Mouse (Mus musculus) adrenal gland, postnatal 36 days (tissue): Measurements from ENCODE around the gene Rai14. TPM values are rescaled to one million over a fixed set of nuclear protein-coding genes. Genes with fewer than 3 reads are reported as not detected.
A peak's percentile ranks its signal among the peaks of the same experiment; 100 is the strongest.

Experiments used
- DNase-seq, 2 experiments: peaks; one replicate each; pipeline ENCODE4 v3.0.0; 2021; ENCODE audit warnings: mixed read lengths in 1 of 2
- total RNA-seq, 2 experiments: library from RNA; stranded (reverse); gene quantifications; 2 replicates each; pipeline ENCODE4 v1.2.3; 2021

The Rai14 gene
- total RNA-seq, 2 experiments from 2014 or later, result 25.9 to 32.3 TPM

DNA sequence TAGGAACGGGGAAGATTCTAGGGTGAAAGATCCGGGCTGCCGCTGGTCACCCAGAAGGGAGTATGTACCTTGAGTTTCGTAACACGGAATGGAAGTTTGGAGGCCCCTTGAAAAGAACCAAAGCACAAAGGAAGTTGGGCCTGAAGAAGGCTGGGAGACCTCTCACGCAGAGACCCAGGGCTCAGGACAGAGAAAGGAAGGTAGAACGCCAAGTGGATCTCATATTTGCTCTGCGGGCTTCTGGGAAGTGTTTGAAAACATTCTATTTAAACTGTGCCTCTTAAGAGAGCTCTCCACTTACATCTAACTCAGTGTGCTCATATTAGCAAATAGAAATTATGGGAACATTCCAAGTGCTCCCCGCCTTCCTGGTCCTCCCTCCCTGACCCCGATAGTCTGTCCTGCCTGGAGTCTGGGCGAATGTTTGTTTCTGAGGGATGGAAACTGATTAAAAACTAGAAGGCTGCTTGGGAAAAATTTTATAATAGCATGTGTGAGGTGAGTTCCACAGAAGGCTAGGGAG is 6.9 kb upstream of the Rai14 start:
- no peak for DNase-seq

GRCm38 (mm10) chr15:10720671-10721070 is 6.2 kb upstream of the Rai14 start:
- DNase-seq, result no peak

GRCm38 (mm10) chr15:10720188-10720587 is 5.8 kb upstream of the Rai14 start:
- DNase-seq, result no peak

GRCm38 (mm10) chr15:10719511-10719910 is 5.1 kb upstream of the Rai14 start:
- no peak for DNase-seq

DNA sequence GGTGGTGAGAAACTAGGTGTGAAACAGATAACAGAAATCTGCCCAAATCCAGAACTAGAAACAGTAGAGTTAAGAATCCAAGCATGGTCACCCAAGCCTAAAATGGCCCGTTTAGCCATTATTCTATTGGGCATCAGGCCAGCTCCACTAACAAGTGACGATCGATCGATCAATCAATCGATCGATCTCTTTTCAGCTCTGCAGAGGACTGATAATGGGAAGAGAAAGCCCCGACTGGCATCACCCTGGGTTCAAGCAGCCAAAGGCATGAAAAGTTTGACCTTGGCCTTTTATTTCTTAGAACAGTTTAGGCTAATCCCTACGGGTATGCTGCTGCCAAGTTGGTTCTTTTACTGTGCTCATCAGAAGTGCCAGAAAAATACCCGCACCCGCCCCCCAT is 4.3 kb upstream of the Rai14 start:
- peak in 1 of 2 experiments; percentile 31 for DNase-seq

DNA sequence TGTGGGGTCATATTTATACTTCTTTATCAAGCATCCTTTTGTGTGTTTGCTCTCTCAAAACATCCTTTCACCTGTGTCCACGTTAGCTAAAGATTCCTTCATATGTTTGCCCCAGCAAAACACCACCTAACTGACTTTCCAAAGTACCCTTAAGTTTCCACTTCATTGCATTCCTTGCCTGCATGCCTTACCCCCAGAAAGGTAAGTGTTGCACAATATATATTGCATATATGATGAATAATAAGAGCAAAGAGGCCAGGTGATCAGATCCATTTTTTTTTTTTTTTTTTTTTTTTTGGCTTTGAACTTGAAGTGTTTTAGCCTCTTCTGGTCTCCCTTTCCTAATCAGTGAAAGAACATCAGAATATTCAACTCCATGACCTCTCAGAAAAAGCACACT is 2.9 kb upstream of the Rai14 start:
- DNase-seq, result no peak

DNA sequence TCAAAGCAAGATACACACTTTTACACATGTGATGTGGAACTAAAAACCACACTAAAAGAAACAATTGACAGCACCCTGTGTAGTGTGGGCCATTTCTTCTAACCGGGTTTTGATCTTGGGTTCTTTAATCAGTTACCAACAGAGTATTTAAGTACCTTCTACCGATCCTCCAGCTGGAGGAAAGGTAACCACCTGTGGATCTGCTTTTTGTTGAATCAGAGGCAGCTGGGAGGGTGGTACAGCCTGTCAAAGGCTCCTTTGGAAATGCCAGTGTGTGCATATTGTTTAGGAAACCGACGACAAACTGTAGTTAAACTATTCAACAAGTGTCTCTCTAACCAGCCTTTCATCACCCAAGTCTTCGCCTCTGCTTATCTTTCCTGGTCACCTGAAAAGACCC is 1.5 kb upstream of the Rai14 start:
- DNase-seq, result no peak

GRCm38 (mm10) chr15:10715139-10715505 is 698 bp upstream of the Rai14 start:
- DNase-seq, result peak; percentile 57 to 67

GRCm38 (mm10) chr15:10713626-10714316 is 653 bp downstream of the Rai14 start:
- DNase-seq, result peak; percentile 17 to 41

- no peak for DNase-seq
These were observed 1.2 kb downstream of the Rai14 start for GRCm38 (mm10) chr15:10713181-10713625.

GRCm38 (mm10) chr15:10712288-10712687 is 2.1 kb downstream of the Rai14 start:
- DNase-seq, result no peak

- DNase-seq, result no peak
These were observed 3.2 kb downstream of the Rai14 start for GRCm38 (mm10) chr15:10711231-10711630.

GRCm38 (mm10) chr15:10708591-10709272 is 5.7 kb downstream of the Rai14 start:
- DNase-seq, result no peak

DNA sequence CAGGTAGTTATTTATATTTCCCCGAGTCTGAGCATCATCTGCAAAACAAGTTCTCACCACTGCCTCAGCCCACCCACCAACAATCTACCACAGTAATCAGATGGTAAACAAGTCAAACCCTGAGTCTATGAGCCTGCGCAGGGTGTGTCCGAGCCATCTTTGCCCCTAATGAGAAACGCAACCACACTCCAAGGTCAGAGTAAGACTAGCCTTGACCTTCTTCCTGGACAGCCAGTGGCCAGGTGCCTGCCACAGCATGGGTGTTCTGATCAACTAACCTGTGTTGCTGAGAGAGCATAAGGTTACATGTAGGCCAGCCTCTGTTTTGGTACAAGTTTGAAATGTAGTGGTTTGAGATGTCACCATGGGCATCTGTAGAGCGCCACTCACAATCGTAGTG is 7.3 kb downstream of the Rai14 start:
- DNase-seq, result no peak

DNA sequence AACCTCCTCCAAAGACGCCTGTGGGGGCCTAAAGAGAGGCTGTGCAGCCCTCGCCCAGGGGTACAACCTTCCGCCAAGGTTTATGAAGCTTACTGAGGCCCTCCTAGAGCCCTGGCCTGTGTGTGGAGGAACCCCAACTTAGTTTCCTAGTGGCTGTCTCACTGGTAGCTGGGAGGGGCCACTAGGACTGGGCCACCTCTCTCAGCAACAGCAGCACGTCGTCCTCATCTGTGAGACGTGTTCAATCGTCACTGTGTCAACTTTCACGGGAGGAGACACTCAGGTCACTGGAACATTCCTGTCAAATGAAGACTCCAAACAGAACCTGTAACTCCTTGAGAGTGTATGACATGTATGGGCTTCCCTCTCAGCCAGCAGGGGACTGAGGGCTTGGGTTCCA is 8.0 kb downstream of the Rai14 start:
- DNase-seq, result no peak

DNA sequence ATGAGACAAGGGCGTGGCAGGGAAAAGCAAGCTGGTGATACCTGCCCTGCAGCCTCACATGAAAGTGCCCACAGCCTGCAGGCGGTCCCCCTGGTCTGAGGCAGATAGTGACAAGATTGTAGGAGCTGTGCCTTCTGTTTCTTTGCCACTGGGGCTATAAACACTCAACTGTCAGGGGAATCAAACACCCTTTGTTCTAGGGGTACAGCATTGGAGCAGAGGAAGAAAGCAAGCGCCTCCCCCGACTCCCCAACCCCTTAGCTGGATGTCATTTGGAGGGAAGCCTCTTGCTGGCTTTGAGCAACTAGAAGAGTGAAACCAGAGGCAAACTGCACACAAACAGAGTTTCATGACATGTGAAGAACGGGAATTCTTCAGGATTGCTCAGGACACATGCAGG is 8.7 kb downstream of the Rai14 start:
- no peak for DNase-seq

DNA sequence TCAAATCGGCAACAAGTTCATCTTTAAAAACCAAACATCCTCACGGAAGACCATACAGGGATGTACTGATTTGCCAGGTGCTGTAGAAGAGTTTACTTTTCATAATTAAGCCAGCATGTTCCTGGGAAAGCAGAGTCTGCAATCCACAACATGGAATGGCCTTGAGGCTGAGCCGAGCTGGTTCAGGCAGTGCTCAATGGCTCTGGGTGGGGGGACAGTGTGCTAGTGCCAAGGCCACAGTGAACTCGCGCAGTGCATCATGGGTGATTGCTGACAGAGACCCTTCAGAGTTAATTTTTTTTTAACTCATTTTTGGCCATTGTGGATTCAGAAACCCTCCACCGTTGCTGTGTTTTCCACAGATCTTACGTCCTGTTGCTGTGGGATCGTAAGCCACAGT is 10.1 kb downstream of the Rai14 start:
- peak; percentile 58 to 78 for DNase-seq

- DNase-seq, result no peak
These were observed 12.9 kb downstream of the Rai14 start for GRCm38 (mm10) chr15:10701571-10701970.

- DNase-seq, result no peak
These were observed 13.4 kb downstream of the Rai14 start for GRCm38 (mm10) chr15:10700891-10701466.

- DNase-seq, result no peak
These were observed 17.8 kb downstream of the Rai14 start for GRCm38 (mm10) chr15:10696478-10697234.

- DNase-seq, result no peak
These were observed 21.8 kb downstream of the Rai14 start for GRCm38 (mm10) chr15:10692627-10693026.

GRCm38 (mm10) chr15:10691481-10691880 is 22.9 kb downstream of the Rai14 start:
- DNase-seq, result no peak

- no peak for DNase-seq
These were observed 23.5 kb downstream of the Rai14 start for GRCm38 (mm10) chr15:10690973-10691372.
